Mouse (Mus musculus) kidney, embryonic 15.5 days (tissue): ENCODE results near the gene Cdc42se2. TPM values are rescaled to one million over a fixed set of nuclear protein-coding genes. Genes with fewer than 3 reads are reported as not detected.

Experiments
- ATAC-seq: fragments of 200-750 bp; cut with Nextera tagmentation; replicated peaks from 2 replicates; pipeline ENCODE4 v1.8.0; 2017; ENCODE audit warnings: moderate TSS enrichment; ENCODE audit not compliant: low FRiP score
- H3K27ac ChIP-seq: fragments of 300-500 bp; sonication (generic); 2 replicates; pipeline ENCODE4 v1.5.1; 2015; ENCODE audit warnings: mild to moderate bottlenecking, inconsistent platforms
- H3K27me3 ChIP-seq: fragments of 300-500 bp; sonication (generic); 2 replicates; pipeline ENCODE4 v1.6.1; 2015; ENCODE audit warnings: inconsistent platforms
- H3K36me3 ChIP-seq: fragments of 300-500 bp; sonication (generic); 2 replicates; pipeline ENCODE4 v1.6.1; 2015; ENCODE audit warnings: inconsistent platforms
- H3K4me1 ChIP-seq: fragments of 300-500 bp; sonication (generic); 2 replicates; pipeline ENCODE4 v1.6.1; 2015; ENCODE audit warnings: inconsistent platforms
- H3K4me2 ChIP-seq: fragments of 300-500 bp; sonication (generic); 2 replicates; pipeline ENCODE4 v1.6.1; 2015; ENCODE audit warnings: moderate library complexity, mild to moderate bottlenecking, inconsistent platforms
- H3K4me3 ChIP-seq: fragments of 300-500 bp; sonication (generic); replicated peaks from 2 replicates; pipeline ENCODE4 v1.5.1; 2015; ENCODE audit warnings: mild to moderate bottlenecking, inconsistent platforms
- H3K9ac ChIP-seq: fragments of 300-500 bp; sonication (generic); 2 replicates; pipeline ENCODE4 v1.6.1; 2015; ENCODE audit warnings: mild to moderate bottlenecking, inconsistent platforms
- H3K9me3 ChIP-seq: fragments of 300-500 bp; sonication (generic); replicated peaks from 2 replicates; pipeline ENCODE4 v1.6.1; 2016; ENCODE audit warnings: inconsistent platforms
- WGBS: fragments of 180-500 bp; shearing (Covaris S2); methylation state at CpG from one replicate; pipeline ENCODE4 v1.1.7; 2015; ENCODE audit warnings: mixed read lengths; 5-methylcytosine and 5-hydroxymethylcytosine counted together
- polyA plus RNA-seq: library from polyadenylated mRNA; unstranded; fragments of >200 nt; fragmentation: Nextera tagmentation; extraction: Ambion mirVana; gene quantifications from 2 replicates; pipeline ENCODE4 v1.2.1, GENCODE M21; 2015

The Cdc42se2 gene
- polyA plus RNA-seq, 1 experiment from 2014 or later = 89.2 TPM

GRCm38 (mm10) chr11:54786858-54787487, 502 bp downstream of the Cdc42se2 start:
- 2% methylated on average over 54 of the region's 54 CpGs for WGBS
- peak; percentile 89 for ATAC-seq
- H3K4me2 ChIP-seq = peak overlapping the region; percentile 68

GRCm38 (mm10) chr11:54785566-54785965, 1.9 kb downstream of the Cdc42se2 start:
- H3K4me2 ChIP-seq = peak overlapping the region; percentile 68
- WGBS = 85% methylated on average over 3 of the region's 3 CpGs
- H3K27me3 ChIP-seq = no peaks in the 10 kb centered on the region
- no peaks in the 10 kb centered on the region for H3K9me3 ChIP-seq
- no peak overlapping the region for H3K27ac ChIP-seq
- H3K36me3 ChIP-seq = no peaks in the 10 kb centered on the region
- H3K4me1 ChIP-seq = peaks cover 14% of the 10 kb centered on the region
- no peak overlapping the region for H3K9ac ChIP-seq
- H3K4me3 ChIP-seq = no peak overlapping the region
- ATAC-seq = no peak

More at GRCm38 (mm10) chr11:54786858-54787487, 502 bp downstream of the Cdc42se2 start:
- Histone ChIP-seq H3K4me3 (peak overlapping the region; percentile 84), H3K27ac (peak overlapping the region; percentile 99), H3K9ac (peak overlapping the region; percentile 93), H3K9me3 (no peaks in the 10 kb centered on the region), H3K36me3 (no peaks in the 10 kb centered on the region), H3K27me3 (no peaks in the 10 kb centered on the region), H3K4me1 (peaks cover 14% of the 10 kb centered on the region)

GRCm38 (mm10) chr11:54784436-54784835, 3.0 kb downstream of the Cdc42se2 start:
- H3K9ac ChIP-seq = no peak overlapping the region
- 92% methylated on average over 3 of the region's 3 CpGs for WGBS
- peaks cover 14% of the 10 kb centered on the region for H3K4me1 ChIP-seq
- H3K9me3 ChIP-seq = no peaks in the 10 kb centered on the region
- ATAC-seq = no peak
- no peaks in the 10 kb centered on the region for H3K36me3 ChIP-seq
- H3K4me3 ChIP-seq = no peak overlapping the region
- H3K27me3 ChIP-seq = no peaks in the 10 kb centered on the region
- no peak overlapping the region for H3K27ac ChIP-seq
- no peak overlapping the region for H3K4me2 ChIP-seq

- 75% methylated on average over 6 of the region's 6 CpGs for WGBS
- Histone ChIP-seq H3K9me3 (no peaks in the 10 kb centered on the region), H3K9ac (no peak overlapping the region), H3K27me3 (no peaks in the 10 kb centered on the region), H3K36me3 (no peaks in the 10 kb centered on the region), H3K27ac (no peak overlapping the region), H3K4me1 (peaks cover 11% of the 10 kb centered on the region), H3K4me3 (no peak overlapping the region), H3K4me2 (no peak overlapping the region)
- no peak for ATAC-seq
Observed at GRCm38 (mm10) chr11:54782253-54782652, 5.2 kb downstream of the Cdc42se2 start.

GRCm38 (mm10) chr11:54779946-54780345, 7.5 kb downstream of the Cdc42se2 start:
- H3K27me3 ChIP-seq = no peaks in the 10 kb centered on the region
- no peak overlapping the region for H3K4me2 ChIP-seq
- ATAC-seq = no peak
- WGBS = 80% methylated on average over 1 of the region's 1 CpGs
- peaks cover 13% of the 10 kb centered on the region for H3K4me1 ChIP-seq
- H3K9ac ChIP-seq = no peak overlapping the region
- H3K9me3 ChIP-seq = no peaks in the 10 kb centered on the region
- H3K36me3 ChIP-seq = no peaks in the 10 kb centered on the region
- H3K27ac ChIP-seq = no peak overlapping the region
- H3K4me3 ChIP-seq = no peak overlapping the region

- no peaks in the 10 kb centered on the region for H3K9me3 ChIP-seq
- no peak overlapping the region for H3K9ac ChIP-seq
- no peak overlapping the region for H3K4me2 ChIP-seq
- peaks cover 18% of the 10 kb centered on the region for H3K4me1 ChIP-seq
- ATAC-seq = no peak
- WGBS = 63% methylated on average over 1 of the region's 1 CpGs
- no peaks in the 10 kb centered on the region for H3K27me3 ChIP-seq
- H3K4me3 ChIP-seq = no peak overlapping the region
- no peaks in the 10 kb centered on the region for H3K36me3 ChIP-seq
- no peak overlapping the region for H3K27ac ChIP-seq
Observed at GRCm38 (mm10) chr11:54778131-54778844, 9.2 kb downstream of the Cdc42se2 start.

- no peak overlapping the region for H3K4me2 ChIP-seq
- H3K27me3 ChIP-seq = no peaks in the 10 kb centered on the region
- H3K36me3 ChIP-seq = no peaks in the 10 kb centered on the region
- H3K9me3 ChIP-seq = no peaks in the 10 kb centered on the region
- no peak overlapping the region for H3K27ac ChIP-seq
- H3K4me3 ChIP-seq = no peak overlapping the region
- peaks cover 21% of the 10 kb centered on the region for H3K4me1 ChIP-seq
- no peak for ATAC-seq
- no peak overlapping the region for H3K9ac ChIP-seq
- 76% methylated on average over 6 of the region's 6 CpGs for WGBS
Observed at GRCm38 (mm10) chr11:54777387-54778130, 9.9 kb downstream of the Cdc42se2 start.

GRCm38 (mm10) chr11:54776735-54777333, 10.6 kb downstream of the Cdc42se2 start:
- Histone ChIP-seq H3K9me3 (no peaks in the 10 kb centered on the region), H3K4me2 (no peak overlapping the region), H3K36me3 (no peaks in the 10 kb centered on the region), H3K4me3 (no peak overlapping the region), H3K27ac (no peak overlapping the region), H3K4me1 (peaks cover 21% of the 10 kb centered on the region), H3K9ac (no peak overlapping the region), H3K27me3 (no peaks in the 10 kb centered on the region)
- ATAC-seq = no peak
- WGBS = 71% methylated on average over 4 of the region's 4 CpGs

- H3K4me1 ChIP-seq = peaks cover 21% of the 10 kb centered on the region
Observed at GRCm38 (mm10) chr11:54776367-54776701, 11.1 kb downstream of the Cdc42se2 start.

GRCm38 (mm10) chr11:54775628-54776366, 11.7 kb downstream of the Cdc42se2 start:
- ATAC-seq = no peak
- Histone ChIP-seq H3K4me3 (no peak overlapping the region), H3K27ac (peak overlapping the region; percentile 9; the same call in 1 of the 2 replicates), H3K4me2 (no peak overlapping the region), H3K36me3 (no peaks in the 10 kb centered on the region), H3K9me3 (no peaks in the 10 kb centered on the region), H3K9ac (no peak overlapping the region), H3K27me3 (no peaks in the 10 kb centered on the region), H3K4me1 (peaks cover 21% of the 10 kb centered on the region)
- WGBS = 66% methylated on average over 4 of the region's 4 CpGs

More at GRCm38 (mm10) chr11:54776367-54776701, 11.1 kb downstream of the Cdc42se2 start:
- H3K27ac ChIP-seq = no peak overlapping the region; the same call in 1 of the 2 replicates
- H3K27me3 ChIP-seq = no peaks in the 10 kb centered on the region
- H3K36me3 ChIP-seq = no peaks in the 10 kb centered on the region
- 90% methylated on average over 2 of the region's 2 CpGs for WGBS
- H3K9ac ChIP-seq = no peak overlapping the region
- no peak overlapping the region for H3K4me3 ChIP-seq
- H3K9me3 ChIP-seq = no peaks in the 10 kb centered on the region
- no peak overlapping the region for H3K4me2 ChIP-seq
- ATAC-seq = no peak

GRCm38 (mm10) chr11:54774282-54775078, 13.0 kb downstream of the Cdc42se2 start:
- H3K4me2 ChIP-seq = no peak overlapping the region
- H3K27ac ChIP-seq = 0 out of 2 replicates have a peak overlapping the region, but pooled peaks have one; percentile 9
- no peak overlapping the region for H3K4me3 ChIP-seq
- no peaks in the 10 kb centered on the region for H3K27me3 ChIP-seq
- no peaks in the 10 kb centered on the region for H3K36me3 ChIP-seq
- peaks cover 21% of the 10 kb centered on the region for H3K4me1 ChIP-seq
- 68% methylated on average over 7 of the region's 7 CpGs for WGBS
- ATAC-seq = no peak
- no peaks in the 10 kb centered on the region for H3K9me3 ChIP-seq
- H3K9ac ChIP-seq = no peak overlapping the region
